Mouse (Mus musculus) left cerebral cortex, postnatal 4 days (tissue): ENCODE data around the gene Stx8. TPM values are rescaled to one million over a fixed set of nuclear protein-coding genes. Genes with fewer than 3 reads are reported as not detected.

ENCODE experiments used
- microRNA-seq: library from miRNA; unstranded; fragments of <30 nt; microRNA quantifications from one replicate; pipeline ENCODE4 v1.2.0, GENCODE M21; 2022
- total RNA-seq, 2 experiments: library from RNA; stranded (reverse); gene quantifications; 2 replicates each; pipeline ENCODE4 v1.2.3; 2021

The Stx8 gene
- total RNA-seq, 2 experiments from 2014 or later: 26.7 to 30.1 TPM

Small RNA genes within 50 kb of the gene (microRNA-seq; reads per million reads assigned to microRNA genes)
- gene Mir6406: not detected

Other genes with a start within 250 kb of the Stx8 start
- gene Glp2r, start 195.0 kb upstream of the Stx8 start, total RNA-seq: under 1 TPM; 0.30 to 0.34 TPM
- not detected for gene Gsg1l2, start 191.6 kb upstream of the Stx8 start, total RNA-seq
- under 1 TPM in 1 of 2 experiments, not detected in 1; 0.98 TPM for gene Dhrs7c, start 168.0 kb upstream of the Stx8 start, total RNA-seq
- 10 to 100 TPM; 32.2 to 33.3 TPM for gene Usp43, start 44.0 kb upstream of the Stx8 start, total RNA-seq
- 1 to 10 TPM; 2.0 to 5.7 TPM for gene Cfap52, start 542 bp upstream of the Stx8 start, total RNA-seq